Mouse (Mus musculus): ENCODE measurements at regions not wholly inside any gene's neighbourhood (a gene's known extent, or its start where the extent isn't known, plus 50 kb on each side); places are given as distances from the start of the nearest gene placed in this dataset.

DNA sequence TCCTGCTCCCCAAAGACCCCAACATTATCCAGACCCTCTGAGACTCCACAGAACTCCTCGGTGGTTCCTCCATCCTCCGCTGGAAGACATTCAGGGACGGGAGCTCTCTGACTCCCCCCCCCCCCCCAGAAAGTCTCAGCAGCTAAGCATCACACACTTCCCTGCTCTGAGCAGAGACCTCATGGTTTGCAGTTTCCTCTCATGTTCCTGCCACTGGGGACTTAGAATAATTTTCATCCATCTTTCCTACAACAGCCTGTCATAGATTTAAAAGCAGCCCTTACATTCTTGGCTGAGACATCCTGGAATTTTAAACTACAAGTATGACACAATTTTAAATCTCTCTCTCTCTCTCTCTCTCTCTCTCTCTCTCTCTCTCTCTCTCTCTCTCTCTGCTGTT, 69.2 kb downstream of the Gpr65 start:
- DNase-seq: no peak

DNA sequence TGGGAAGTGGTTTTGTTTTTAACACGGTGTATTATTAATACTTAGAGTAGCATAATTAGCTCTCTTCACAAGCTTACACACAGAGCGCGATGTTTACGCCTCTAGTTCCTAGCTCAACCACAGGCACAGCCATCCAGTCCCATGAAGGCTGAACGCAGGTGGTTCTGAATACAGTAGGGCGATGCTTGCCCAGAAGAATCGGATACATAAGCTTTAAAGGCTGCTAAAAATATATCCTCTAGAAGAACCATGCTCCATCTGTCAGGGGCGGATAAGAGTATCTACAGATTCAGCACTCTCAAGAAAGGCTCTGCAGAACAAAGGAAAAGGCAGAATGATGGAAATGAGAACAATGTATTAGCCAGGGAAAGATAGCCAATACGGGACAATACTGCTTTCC, 71.1 kb downstream of the Gpr65 start:
- DNase-seq: no peak

DNA sequence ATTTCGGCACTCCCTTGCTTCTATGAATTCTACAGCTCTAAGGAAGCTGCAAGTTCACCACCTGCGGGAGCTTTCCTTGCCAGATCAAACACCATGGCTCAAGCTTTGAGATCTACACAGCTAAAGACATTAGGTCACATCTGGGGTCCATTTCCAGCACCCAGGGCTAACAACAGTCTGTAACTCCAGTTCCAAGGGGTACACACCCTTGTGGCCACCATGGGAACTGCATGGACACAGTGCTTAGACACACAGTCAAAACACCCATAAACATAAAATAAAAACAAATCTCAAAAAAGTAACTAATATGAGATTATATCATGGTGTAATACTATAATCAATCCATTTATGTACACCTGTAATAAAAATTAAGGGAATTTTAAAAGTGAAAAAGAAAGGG, 73.7 kb downstream of the Gpr65 start:
- no peak for DNase-seq

DNA sequence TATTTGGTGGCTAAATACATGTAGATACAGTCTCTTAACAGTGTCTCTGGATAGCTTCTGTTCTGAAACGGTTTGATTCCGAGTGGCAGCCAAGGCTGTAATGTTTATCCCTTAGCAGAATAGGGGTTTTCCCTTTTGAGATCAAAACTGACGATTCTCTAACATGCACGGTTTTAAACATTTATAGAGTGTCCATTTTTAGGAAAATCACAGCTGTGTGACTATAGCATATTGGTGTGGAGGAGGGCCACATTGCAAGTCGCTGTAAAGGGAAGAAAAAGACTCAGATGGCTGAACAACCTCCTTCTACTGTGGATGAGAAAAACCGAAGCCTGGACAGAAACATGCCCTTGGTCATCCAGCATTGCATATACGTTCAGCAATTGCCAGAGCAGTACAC, 75.2 kb downstream of the Gpr65 start:
- no peak for DNase-seq

DNA sequence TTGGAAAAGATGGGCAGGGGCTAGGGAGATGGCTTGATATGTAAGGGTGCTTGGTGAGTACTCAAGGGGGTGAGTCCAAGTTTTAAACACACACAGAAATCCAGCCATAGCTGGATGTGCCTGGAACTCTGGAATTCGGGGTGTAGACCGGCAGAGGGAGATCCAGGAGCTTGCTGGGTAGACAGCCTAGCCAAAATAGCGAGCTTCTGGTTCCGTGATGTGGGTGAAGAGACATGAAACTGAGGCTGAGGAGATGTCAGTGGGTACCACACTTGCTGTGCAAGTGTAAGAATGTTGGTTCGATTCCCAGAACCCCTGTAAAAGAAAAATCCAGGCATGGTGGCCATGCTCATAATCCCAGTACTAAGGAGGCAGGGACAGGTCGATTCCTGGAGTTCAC, 78.6 kb downstream of the Gpr65 start:
- no peak for DNase-seq

DNA sequence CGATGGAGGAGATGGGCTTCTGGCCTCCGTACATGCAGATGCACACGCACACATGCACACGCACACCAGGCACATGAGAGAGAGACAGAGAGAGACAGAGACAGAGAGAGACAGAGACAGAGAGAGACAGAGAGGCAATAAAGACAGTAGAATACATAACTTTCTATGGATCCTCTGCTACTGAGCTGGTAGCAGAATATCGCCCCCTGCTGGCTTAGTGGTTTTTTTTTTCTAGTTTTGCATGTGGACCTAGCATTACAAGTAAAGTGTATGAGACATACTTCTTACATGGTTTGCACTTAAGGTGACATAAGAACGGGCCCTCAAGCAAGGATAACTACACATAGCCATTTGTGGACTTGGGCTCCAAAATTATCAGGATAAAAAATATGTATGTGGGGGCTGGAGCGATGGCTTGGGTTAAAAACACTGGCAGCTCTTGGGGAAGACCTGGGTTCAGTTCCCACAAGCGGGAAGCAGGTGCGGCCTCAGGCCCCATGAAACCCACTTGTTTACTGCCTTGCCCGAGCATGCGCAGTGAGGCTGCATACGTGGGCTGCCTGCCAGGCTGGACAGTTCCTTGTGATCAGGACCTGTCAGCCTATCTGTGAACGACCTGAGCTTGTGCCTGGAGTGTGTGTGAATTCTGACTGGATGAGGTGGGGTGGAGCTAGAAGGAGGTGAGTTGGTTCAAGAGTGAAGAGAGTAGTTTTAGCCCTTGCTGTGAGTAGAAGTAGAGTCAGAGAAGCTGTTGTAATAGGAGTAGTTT, 79.3 kb downstream of the Gpr65 start:
- peak; percentile 42 for DNase-seq

DNA sequence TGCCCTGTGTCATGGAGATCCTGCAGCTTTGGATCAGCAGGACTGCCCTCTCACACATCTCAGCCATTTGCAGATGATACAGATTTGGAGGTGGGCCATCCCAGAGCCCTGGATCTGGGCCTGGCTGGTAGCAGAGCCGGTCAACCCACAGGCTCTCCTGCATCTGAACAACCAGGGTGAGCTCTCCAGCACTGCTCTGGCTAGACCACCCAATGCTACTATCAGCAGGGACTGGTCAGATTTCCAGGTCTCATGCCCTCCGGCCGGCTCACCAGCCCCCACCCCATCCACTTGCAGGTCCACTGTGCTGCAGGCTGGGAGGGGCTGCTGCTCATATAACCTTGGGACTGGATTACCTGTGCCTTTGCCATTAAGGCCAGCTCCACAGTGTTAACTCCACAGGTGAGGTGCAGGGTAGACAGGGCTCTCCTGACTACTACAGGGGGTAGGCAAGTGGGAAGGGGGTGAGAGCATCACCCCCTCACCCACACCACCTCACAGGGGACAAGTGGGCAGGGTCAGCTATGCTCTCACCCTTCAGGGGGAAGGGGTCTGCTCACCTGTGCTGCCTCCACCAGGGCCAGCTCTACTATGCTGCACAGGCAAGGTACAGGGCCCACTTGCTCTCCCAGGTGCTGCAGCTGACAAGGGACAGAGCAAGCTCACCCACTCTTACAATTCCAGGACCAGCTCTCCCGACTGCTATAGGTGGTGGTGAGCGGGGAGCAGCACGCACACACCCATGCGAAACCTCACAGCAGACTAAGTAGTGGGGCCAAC, 81.6 kb downstream of the Gpr65 start:
- DNase-seq: no peak

DNA sequence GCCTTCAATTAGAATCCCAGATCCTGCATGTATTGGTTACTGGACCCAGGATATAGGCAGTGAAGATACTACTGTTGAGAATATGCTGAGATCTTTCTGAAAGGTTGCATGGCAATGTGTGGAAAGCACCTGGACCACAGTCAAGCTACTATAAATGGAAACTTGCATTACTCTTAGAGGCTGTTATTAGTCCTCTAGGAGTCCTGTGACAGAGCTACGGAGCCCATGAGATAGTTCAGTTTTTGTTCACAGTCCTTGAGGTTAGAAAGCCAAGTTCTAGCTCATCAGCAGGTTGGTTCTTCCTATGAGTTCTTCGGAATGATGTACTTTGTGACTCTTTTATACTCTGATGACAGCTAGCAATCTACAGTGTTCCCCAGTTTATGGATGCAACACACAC, 84.0 kb downstream of the Gpr65 start:
- DNase-seq: no peak

DNA sequence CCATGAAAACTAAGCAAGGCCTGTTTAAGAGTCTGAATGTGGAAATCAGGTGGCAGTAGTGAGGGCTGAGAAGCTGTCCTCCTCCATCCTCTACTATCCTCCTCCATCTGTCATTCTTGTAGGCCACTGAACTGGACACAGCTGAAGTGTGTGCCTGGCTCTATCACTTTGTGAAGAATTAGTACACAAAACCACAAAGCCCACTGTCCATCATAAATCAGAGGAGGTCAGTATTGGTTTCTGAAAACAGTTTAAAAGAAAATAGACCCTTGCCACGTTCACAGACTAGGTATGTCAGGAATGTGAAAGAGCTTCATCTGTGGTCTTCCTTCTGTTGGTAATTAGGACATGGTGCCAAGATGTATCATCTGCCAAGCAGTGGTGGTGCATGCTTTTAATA, 86.1 kb downstream of the Gpr65 start:
- no peak for DNase-seq

DNA sequence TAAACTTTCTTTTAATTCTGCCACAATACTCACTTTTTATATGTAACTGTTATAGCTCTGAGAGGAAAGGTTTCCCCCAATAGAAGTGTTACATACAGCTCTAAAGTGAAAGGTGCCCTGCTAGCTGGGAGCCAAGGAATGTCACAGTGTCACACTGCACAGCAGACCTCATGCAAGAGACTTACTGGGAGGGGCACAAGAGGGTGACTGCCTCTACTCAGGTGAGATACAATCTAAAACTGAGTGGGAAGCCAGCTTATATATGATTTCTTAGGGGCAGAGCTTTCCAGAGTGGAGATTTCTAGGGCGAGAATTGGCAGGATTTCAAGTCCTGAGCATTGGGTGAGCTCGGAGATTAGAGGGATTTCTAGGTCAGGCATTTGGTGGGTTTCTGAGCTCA, 99.1 kb downstream of the Gpr65 start:
- DNase-seq: no peak

DNA sequence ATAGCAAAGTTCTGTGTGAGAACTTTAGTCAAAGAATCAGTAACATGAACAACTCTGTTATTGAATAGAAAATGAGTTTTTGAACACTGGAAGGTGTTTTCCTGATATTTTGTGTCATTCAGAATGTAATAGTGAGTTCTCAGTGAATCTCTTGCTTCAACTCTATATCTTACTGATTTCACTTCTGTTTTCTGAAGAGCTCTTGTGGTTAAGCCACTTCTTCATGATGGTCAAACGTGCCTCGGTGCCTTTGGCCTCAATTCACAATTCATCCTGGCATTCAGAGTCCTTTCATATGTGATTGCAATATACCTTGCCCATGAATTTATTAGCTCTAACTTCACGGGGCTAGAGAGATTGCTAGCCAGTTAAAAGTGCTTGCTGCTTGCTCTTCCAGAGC, 102.3 kb downstream of the Gpr65 start:
- DNase-seq: no peak

DNA sequence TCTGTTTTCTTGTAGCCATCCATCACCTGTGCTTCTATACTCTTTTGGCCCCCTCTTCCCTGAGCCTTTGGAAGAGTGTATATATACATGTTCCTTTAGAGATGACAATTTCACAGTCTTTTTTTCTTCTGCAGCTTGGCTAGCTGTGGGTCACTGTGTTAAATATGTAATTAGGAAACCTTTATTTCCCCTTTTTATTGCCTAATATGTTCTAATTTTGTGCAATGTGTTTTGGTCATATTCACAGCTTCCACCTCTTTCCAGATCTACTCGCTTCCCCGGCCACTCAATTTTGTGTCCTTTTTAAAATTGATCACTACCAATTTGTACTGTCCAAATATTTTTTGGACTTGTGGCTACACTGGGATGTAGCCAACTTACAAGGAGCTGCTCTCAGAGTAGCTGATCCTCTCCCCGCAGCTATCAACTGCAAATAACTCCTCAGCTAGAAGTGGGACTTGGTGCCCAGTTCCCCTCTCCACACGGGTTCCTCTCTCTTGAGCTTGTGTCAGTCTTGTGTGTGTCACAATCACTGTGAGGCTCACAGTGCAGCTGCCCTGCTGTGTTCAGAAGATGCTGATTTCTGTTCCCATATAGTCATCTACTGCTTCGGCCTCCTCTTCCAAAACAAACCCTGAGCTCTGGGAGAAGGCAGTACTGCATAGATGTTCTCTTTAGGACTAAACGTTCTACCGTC, 106.9 kb downstream of the Gpr65 start:
- DNase-seq: no peak
